Mouse (Mus musculus) MEL (cell line): ENCODE data around the gene Rtp2. TPM values are rescaled to one million over a fixed set of nuclear protein-coding genes. Genes with fewer than 3 reads are reported as not detected.

Experiments used
- DNase-seq: peaks from one replicate; pipeline ENCODE4 v3.0.0; 2011; ENCODE audit warnings: low read depth, low spot score
- H3K27ac ChIP-seq: 2 replicates; pipeline ENCODE4 v1.5.1; 2012; ENCODE audit warnings: low read depth, mild to moderate bottlenecking, control low read depth, low read length, moderate library complexity; ENCODE audit not compliant: control insufficient read depth
- H3K27me3 ChIP-seq, 2 experiments: fragments of 150-350 bp in 1 of 2; sonication (generic) in 1 of 2; 2 replicates each; pipeline ENCODE4 v1.6.1; 2012; ENCODE audit warnings: low read length in 2 of 2, mild to moderate bottlenecking in 2 of 2, improper control_type of control experiment in 1 of 2, moderate library complexity in 1 of 2; ENCODE audit not compliant: insufficient read depth in 2 of 2, control insufficient read depth in 1 of 2
- H3K36me3 ChIP-seq, 2 experiments: 2 replicates each; pipeline ENCODE4 v1.6.1; 2012 to 2014; ENCODE audit warnings: low read length in 2 of 2, improper control_type of control experiment in 1 of 2, inconsistent platforms in 1 of 2, mild to moderate bottlenecking in 1 of 2; ENCODE audit not compliant: insufficient read depth in 2 of 2, control insufficient read depth in 1 of 2
- H3K4me1 ChIP-seq, 2 experiments: fragments of 150-350 bp in 1 of 2; sonication (generic) in 1 of 2; 2 replicates each; pipeline ENCODE4 v1.6.1; 2012; ENCODE audit warnings: low read length in 2 of 2, improper control_type of control experiment in 1 of 2, mild to moderate bottlenecking in 1 of 2; ENCODE audit not compliant: insufficient read depth in 2 of 2, control insufficient read depth in 1 of 2
- H3K4me3 ChIP-seq, 2 experiments: fragments of 150-350 bp in 1 of 2; sonication (generic) in 1 of 2; 2 replicates each; pipeline ENCODE4 v1.5.1; 2012; ENCODE audit warnings: low read depth in 2 of 2, low read length in 2 of 2, mild to moderate bottlenecking in 2 of 2, moderate library complexity in 2 of 2, control low read depth in 1 of 2, improper control_type of control experiment in 1 of 2; ENCODE audit not compliant: control insufficient read depth in 1 of 2, insufficient read depth in 1 of 2
- H3K79me2 ChIP-seq: 2 replicates; pipeline ENCODE4 v1.6.1; 2012; ENCODE audit warnings: mild to moderate bottlenecking, low read length, moderate library complexity; ENCODE audit not compliant: control insufficient read depth, poor library complexity, insufficient read depth
- H3K9ac ChIP-seq: 2 replicates; pipeline ENCODE4 v1.6.1; 2012; ENCODE audit warnings: low read depth, mild to moderate bottlenecking, control low read depth, low read length, moderate library complexity; ENCODE audit not compliant: control insufficient read depth, poor library complexity, severe bottlenecking
- H3K9me3 ChIP-seq: fragments of 150-350 bp; sonication (generic); replicated peaks from 2 replicates; pipeline ENCODE4 v1.6.1; 2012; ENCODE audit warnings: mild to moderate bottlenecking, low read length, improper control_type of control experiment, moderate library complexity; ENCODE audit not compliant: insufficient read depth
- BHLHE40 ChIP-seq: IDR thresholded peaks from 2 replicates; pipeline ENCODE4 v1.6.1; 2012; ENCODE audit warnings: low read depth, mild to moderate bottlenecking, inconsistent platforms, low read length, improper control_type of control experiment, borderline replicate concordance
- CHD1 ChIP-seq: IDR thresholded peaks from 2 replicates; pipeline ENCODE4 v1.6.1; 2012; ENCODE audit warnings: low read depth, mild to moderate bottlenecking, inconsistent platforms, low read length, improper control_type of control experiment
- CTCF ChIP-seq, 3 experiments: IDR thresholded peaks in 2 of 3; conservative IDR thresholded peaks in 1 of 3; 2 replicates each; pipeline ENCODE4 v1.5.1; 2011 to 2012; ENCODE audit warnings: low read length in 3 of 3, low read depth in 2 of 3, mild to moderate bottlenecking in 2 of 3, improper control_type of control experiment in 1 of 3, inconsistent platforms in 1 of 3, mixed read lengths in 1 of 3, moderate library complexity in 1 of 3; ENCODE audit not compliant: control insufficient read depth in 1 of 3, insufficient read depth in 1 of 3, poor library complexity in 1 of 3, severe bottlenecking in 1 of 3
- E2F4 ChIP-seq: IDR thresholded peaks from 2 replicates; pipeline ENCODE4 v1.6.1; 2011; ENCODE audit warnings: low read depth, low read length, improper control_type of control experiment, borderline replicate concordance
- EP300 ChIP-seq, 2 experiments: IDR thresholded peaks; 2 replicates each; pipeline ENCODE4 v1.6.1; 2011; ENCODE audit warnings: improper control_type of control experiment in 2 of 2, low read length in 2 of 2, low read depth in 1 of 2, mild to moderate bottlenecking in 1 of 2
- ETS1 ChIP-seq: IDR thresholded peaks from 2 replicates; pipeline ENCODE4 v1.6.1; 2012; ENCODE audit warnings: low read depth, mild to moderate bottlenecking, inconsistent platforms, low read length, improper control_type of control experiment, moderate library complexity
- GABPA ChIP-seq: IDR thresholded peaks from 2 replicates; pipeline ENCODE4 v1.6.1; 2012; ENCODE audit warnings: low read depth, mild to moderate bottlenecking, inconsistent platforms, low read length, improper control_type of control experiment, moderate library complexity
- JUND ChIP-seq: IDR thresholded peaks from 2 replicates; pipeline ENCODE4 v1.6.1; 2011; ENCODE audit warnings: low read depth, mild to moderate bottlenecking, improper control_type of control experiment, low read length
- MAX ChIP-seq: IDR thresholded peaks from 2 replicates; pipeline ENCODE4 v1.6.1; 2011; ENCODE audit warnings: low read length, improper control_type of control experiment
- MYB ChIP-seq: IDR thresholded peaks from 2 replicates; pipeline ENCODE4 v1.6.1; 2011; ENCODE audit warnings: mild to moderate bottlenecking, low read depth, low read length, improper control_type of control experiment
- NELFE ChIP-seq: IDR thresholded peaks from 2 replicates; pipeline ENCODE4 v1.6.1; 2011; ENCODE audit warnings: low read depth, low read length, improper control_type of control experiment
- NRF1 ChIP-seq: IDR thresholded peaks from 2 replicates; pipeline ENCODE4 v1.6.1; 2014; ENCODE audit warnings: low read depth, mild to moderate bottlenecking, inconsistent platforms, low read length, improper control_type of control experiment, moderate library complexity; ENCODE audit not compliant: poor library complexity, insufficient read depth, severe bottlenecking
- POLR2A ChIP-seq, 2 experiments: IDR thresholded peaks; 2 replicates each; pipeline ENCODE4 v1.6.1; 2011 to 2012; ENCODE audit warnings: low read length in 2 of 2, mild to moderate bottlenecking in 2 of 2, control low read depth in 1 of 2, improper control_type of control experiment in 1 of 2, low read depth in 1 of 2, moderate library complexity in 1 of 2; ENCODE audit not compliant: control insufficient read depth in 1 of 2, insufficient read depth in 1 of 2, poor library complexity in 1 of 2
- POLR2AphosphoS2 ChIP-seq: IDR thresholded peaks from 2 replicates; pipeline ENCODE4 v1.6.1; 2011; ENCODE audit warnings: low read length, improper control_type of control experiment
- POLR2AphosphoS5 ChIP-seq: IDR thresholded peaks from 2 replicates; pipeline ENCODE4 v1.6.1; 2012; ENCODE audit warnings: low read depth, borderline replicate concordance, mild to moderate bottlenecking, inconsistent platforms, low read length, moderate library complexity, mixed read lengths
- RAD21 ChIP-seq: IDR thresholded peaks from 2 replicates; pipeline ENCODE4 v1.6.1; 2011; ENCODE audit warnings: mild to moderate bottlenecking, low read depth, low read length, improper control_type of control experiment
- SIN3A ChIP-seq: IDR thresholded peaks from 2 replicates; pipeline ENCODE4 v1.6.1; 2012; ENCODE audit warnings: low read length, improper control_type of control experiment, inconsistent platforms
- SMC3 ChIP-seq: IDR thresholded peaks from 2 replicates; pipeline ENCODE4 v1.6.1; 2011; ENCODE audit warnings: low read depth, low read length, improper control_type of control experiment
- TAL1 ChIP-seq: IDR thresholded peaks from 2 replicates; pipeline ENCODE4 v1.6.1; 2012; ENCODE audit warnings: mild to moderate bottlenecking, inconsistent platforms, low read length, moderate library complexity, mixed read lengths
- UBTF ChIP-seq: IDR thresholded peaks from 2 replicates; pipeline ENCODE4 v1.6.1; 2012; ENCODE audit warnings: low read depth, mild to moderate bottlenecking, inconsistent platforms, low read length, improper control_type of control experiment, moderate library complexity, borderline replicate concordance; ENCODE audit not compliant: insufficient read depth
- USF1 ChIP-seq: IDR thresholded peaks from 2 replicates; pipeline ENCODE4 v1.6.1; 2014; ENCODE audit warnings: low read depth, mild to moderate bottlenecking, inconsistent platforms, low read length, improper control_type of control experiment, moderate library complexity
- polyA plus RNA-seq, 2 experiments: library from polyadenylated mRNA; stranded (reverse) in 1 of 2; unstranded in 1 of 2; fragments of >175 nt in 1 of 2; fragments of >200 nt in 1 of 2; gene quantifications; 2 replicates each; pipeline versions ENCODE4 v1.2.1 to v1.2.4; 2012; ENCODE audit warnings: low replicate concordance in 2 of 2, low read depth in 1 of 2; ENCODE audit not compliant: insufficient read length in 2 of 2, insufficient read depth in 1 of 2, missing spikeins in 1 of 2
- total RNA-seq: library from RNA; depleted of rRNA; stranded (reverse); fragments of 300-350 nt; gene quantifications from 2 replicates; pipeline ENCODE4 v1.2.3, GENCODE M21; 2012

The Rtp2 gene
- total and polyA plus RNA-seq, 3 experiments: not detected

- Histone ChIP-seq H3K4me3 (no peak overlapping the region), H3K9ac (no peak overlapping the region), H3K27ac (no peak overlapping the region), H3K79me2 (no peaks in the 10 kb centered on the region), H3K4me1 (no peaks in the 10 kb centered on the region), H3K36me3 (no peaks in the 10 kb centered on the region)
- no peak for DNase-seq
- TF ChIP-seq UBTF: no peak
- TF ChIP-seq GABPA: no peak
- TF ChIP-seq JUND: no peak
- no peak for TF ChIP-seq RAD21
- TF ChIP-seq NRF1: no peak
- TF ChIP-seq EP300 (IDR thresholded peaks at IDR 0.05; ENCODE audit: low read depth in 1 of 2, low read length in 2 of 2): no peak
- TF ChIP-seq POLR2AphosphoS2: no peak
- TF ChIP-seq USF1: no peak
- no peak for TF ChIP-seq POLR2A (IDR thresholded peaks at IDR 0.05; ENCODE audit: control insufficient read depth in 1 of 2, insufficient read depth in 1 of 2, low read depth in 1 of 2, low read length in 2 of 2, poor library complexity in 1 of 2)
- no peak for TF ChIP-seq BHLHE40
- no peak for TF ChIP-seq NELFE
- TF ChIP-seq TAL1: no peak
- no peak for TF ChIP-seq ETS1
- TF ChIP-seq CHD1: no peak
- TF ChIP-seq CTCF (IDR thresholded peaks at IDR 0.05 in 2 of 3, conservative IDR thresholded peaks at IDR 0.05 in 1 of 3; ENCODE audit: control insufficient read depth in 1 of 3, insufficient read depth in 1 of 3, low read depth in 2 of 3, low read length in 3 of 3, poor library complexity in 1 of 3, severe bottlenecking in 1 of 3): no peak
- TF ChIP-seq POLR2AphosphoS5: no peak
- no peak for TF ChIP-seq MYB
- TF ChIP-seq SIN3A: no peak
- no peak for TF ChIP-seq E2F4
- TF ChIP-seq, all 39 proteins: peak for 0
- Histone ChIP-seq H3K27me3 (no peaks in the 10 kb centered on the region), H3K9me3 (no peaks in the 10 kb centered on the region)
Observed at GRCm38 (mm10) chr16:23952101-23952727, 20.0 kb upstream of the Rtp2 start.

GRCm38 (mm10) chr16:23947654-23948053, 15.5 kb upstream of the Rtp2 start:
- Histone ChIP-seq H3K9ac (no peak overlapping the region), H3K9me3 (no peaks in the 10 kb centered on the region), H3K27ac (no peak overlapping the region), H3K36me3 (no peaks in the 10 kb centered on the region), H3K4me3 (no peak overlapping the region), H3K79me2 (no peaks in the 10 kb centered on the region), H3K4me1 (no peaks in the 10 kb centered on the region), H3K27me3 (no peaks in the 10 kb centered on the region)
- DNase-seq: no peak
- TF ChIP-seq MAX: no peak
- no peak for TF ChIP-seq SMC3
